Mouse (Mus musculus): ENCODE measurements around the gene Ccdc57. TPM values are rescaled to one million over a fixed set of nuclear protein-coding genes. Genes with fewer than 3 reads are reported as not detected.

Ccdc57 gene
- polyA plus RNA-seq, 1 experiment from 2014 or later, result 3.2 TPM

Other genes starting within 250 kb of the Ccdc57 start
- gene Cenpx, start 219.1 kb downstream of the Ccdc57 start, polyA plus RNA-seq (2018), result 70.5 to 93.2 TPM (median 84.4 TPM) in 3 replicates
- 8.8 to 16.3 TPM (median 8.9 TPM) in 3 replicates for gene Lrrc45, start 218.9 kb downstream of the Ccdc57 start, polyA plus RNA-seq (2018)
- gene Rac3, start 211.4 kb downstream of the Ccdc57 start, polyA plus RNA-seq (2018), result 5.4 to 14.4 TPM (median 7.5 TPM) in 3 replicates
- gene Dcxr, start 205.6 kb downstream of the Ccdc57 start, polyA plus RNA-seq (2018), result 50.0 to 96.7 TPM (median 78.2 TPM) in 3 replicates
- gene Cbr2, start 200.8 kb downstream of the Ccdc57 start, polyA plus RNA-seq (2018), result 26.0 to 63.7 TPM (median 28.8 TPM) in 3 replicates
- gene Hmga1b, start 170.1 kb downstream of the Ccdc57 start, polyA plus RNA-seq (2018), result 3.8 to 12.6 TPM (median 5.1 TPM) in 3 replicates
- 12.9 to 16.2 TPM (median 15.6 TPM) in 3 replicates for gene Rfng, start 148.7 kb downstream of the Ccdc57 start, polyA plus RNA-seq (2018)
- gene Gps1, start 148.6 kb downstream of the Ccdc57 start, polyA plus RNA-seq (2018), result 31.8 to 85.4 TPM (median 49.9 TPM) in 3 replicates
- gene Dus1l, start 136.5 kb downstream of the Ccdc57 start, polyA plus RNA-seq (2018), result 17.1 to 33.6 TPM (median 26.6 TPM) in 3 replicates
- 20.8 to 45.3 TPM (median 23.6 TPM) in 3 replicates for gene Fasn, start 108.3 kb downstream of the Ccdc57 start, polyA plus RNA-seq (2018)
- gene Slc16a3, start 15.6 kb upstream of the Ccdc57 start, polyA plus RNA-seq (2018), result 5.7 to 18.5 TPM (median 14.2 TPM) in 3 replicates
- 77.7 to 122 TPM (median 77.9 TPM) in 3 replicates for gene Csnk1d, start 58.5 kb upstream of the Ccdc57 start, polyA plus RNA-seq (2018)
- gene Cd7, start 106.5 kb upstream of the Ccdc57 start, polyA plus RNA-seq (2018), result 0.59 to 2.0 TPM in 2 of 3 replicates, not detected in the other
- not detected in 3 replicates for gene Sectm1b, start 130.7 kb upstream of the Ccdc57 start, polyA plus RNA-seq (2018)
- 0.47 TPM in 1 of 3 replicates, not detected in the others for gene Sectm1a, start 148.3 kb upstream of the Ccdc57 start, polyA plus RNA-seq (2018)
- gene Tex19.2, start 185.8 kb upstream of the Ccdc57 start, polyA plus RNA-seq (2018), result not detected in 3 replicates
- not detected in 3 replicates for gene Tex19.1, start 213.3 kb upstream of the Ccdc57 start, polyA plus RNA-seq (2018)
- gene Uts2r, start 227.4 kb upstream of the Ccdc57 start, polyA plus RNA-seq (2018), result not detected in 3 replicates